Mouse (Mus musculus): Measurements from ENCODE around the gene Rwdd2a. TPM values are rescaled to one million over a fixed set of nuclear protein-coding genes. Genes with fewer than 3 reads are reported as not detected.

The Rwdd2a gene
- polyA plus RNA-seq (2012; rRNA removed) = 2.4 and 2.5 TPM in 2 replicates

DNA sequence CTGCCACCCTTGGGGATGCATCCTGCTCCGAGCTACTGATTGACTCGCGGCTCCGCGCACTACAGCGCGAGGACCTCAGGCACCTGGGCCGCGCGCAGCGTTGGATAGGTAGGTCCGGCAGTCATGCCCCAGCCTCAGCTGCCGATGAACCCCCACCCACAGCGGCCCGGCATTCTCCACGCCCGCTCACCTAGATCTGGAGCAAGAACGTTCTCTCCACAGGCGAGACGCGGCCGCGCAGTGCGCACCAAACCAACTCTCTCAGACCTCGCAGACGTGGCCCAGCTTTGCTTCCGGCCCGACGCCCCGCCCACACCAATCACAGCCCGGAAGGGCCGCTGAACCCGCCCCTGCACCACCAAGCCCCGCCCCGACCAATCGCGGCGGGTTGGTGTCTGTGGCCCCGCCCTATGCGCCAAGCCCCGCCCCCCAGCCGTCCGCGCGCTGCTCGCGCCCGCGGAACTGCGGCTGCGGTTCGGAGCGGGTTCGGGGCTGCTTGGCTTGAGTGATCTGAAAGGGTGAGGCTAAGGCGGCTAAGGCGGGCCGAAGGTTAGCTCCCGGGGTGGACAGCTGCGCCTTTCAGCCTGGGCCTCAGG is at the start of gene Rwdd2a, which contains the start of gene Pgm3:
Rwdd2a (plus strand) TSS at position 452 of the 596 bp plus-strand sequence.
Pgm3 (minus strand) TSS at position 303 of the 596 bp plus-strand sequence.

Other genes starting within 250 kb of the Rwdd2a start
- 4.4 and 4.7 TPM in 2 replicates for gene Ube2cbp, start 107.0 kb upstream of the Rwdd2a start, polyA plus RNA-seq (2012; rRNA removed)
- 16.7 and 19.0 TPM in 2 replicates for gene Dop1a, start 104.8 kb upstream of the Rwdd2a start, polyA plus RNA-seq (2012; rRNA removed)
- gene Pgm3, start 149 bp upstream of the Rwdd2a start, polyA plus RNA-seq (2012; rRNA removed) = 21.1 and 27.7 TPM in 2 replicates
- gene Me1, start 124.0 kb downstream of the Rwdd2a start, polyA plus RNA-seq (2012; rRNA removed) = 9.5 and 12.7 TPM in 2 replicates
- gene Prss35, start 171.7 kb downstream of the Rwdd2a start, polyA plus RNA-seq (2012; rRNA removed) = 1.6 and 3.5 TPM in 2 replicates

All from central nervous system, embryonic 11.5 days (tissue).